Mouse (Mus musculus) spleen, adult 2 months (tissue): ENCODE data around the gene Uchl3.

Experiments used
- CTCF ChIP-seq: fragments of 200-500 bp; IDR thresholded peaks from 2 replicates; pipeline ENCODE4 v1.5.1; 2011; ENCODE audit warnings: mild to moderate bottlenecking, inconsistent platforms; ENCODE audit not compliant: insufficient read depth, insufficient read length, insufficient replicate concordance; ENCODE audit errors: extremely low read depth
- POLR2A ChIP-seq: fragments of 200-500 bp; IDR thresholded peaks from 2 replicates; pipeline ENCODE4 v1.6.1; 2011; ENCODE audit warnings: low read depth, low read length, inconsistent platforms

DNA sequence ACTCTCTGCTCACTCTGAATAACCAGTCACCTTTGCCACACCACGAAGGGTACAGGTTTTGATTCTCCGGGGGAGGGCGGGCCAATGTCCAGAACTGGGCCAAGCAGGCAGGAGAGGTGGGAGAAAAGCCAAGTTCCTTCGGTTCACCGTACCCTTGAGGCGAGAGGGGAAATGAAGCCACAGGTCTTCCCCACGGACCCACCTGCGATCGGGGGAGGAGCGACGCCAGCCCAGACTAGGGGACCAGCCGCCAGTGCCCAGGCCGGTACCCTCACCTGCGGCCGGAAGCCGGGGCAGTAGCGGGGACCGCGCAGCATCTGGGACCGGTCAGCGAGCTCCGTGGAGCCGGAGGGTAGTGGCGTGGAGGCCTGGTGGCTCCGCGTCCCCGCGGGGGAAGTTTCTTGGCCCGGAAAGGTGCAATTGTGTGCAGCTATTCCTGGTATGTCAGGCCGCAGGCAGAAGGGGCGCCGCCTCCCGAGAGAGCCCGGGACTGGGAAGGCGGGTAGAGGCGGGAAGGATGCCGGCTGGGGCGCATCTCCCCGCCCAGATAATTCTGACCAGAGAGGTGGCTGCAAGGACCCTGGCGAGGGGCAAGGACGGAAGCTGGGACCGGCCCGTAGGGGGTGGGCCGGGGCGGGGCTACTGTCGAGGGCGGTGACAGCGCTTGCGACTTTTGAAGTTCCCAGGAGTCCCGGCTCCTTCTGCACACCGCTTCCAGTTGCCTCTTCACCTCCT, 75.6 kb downstream of the Uchl3 start, which contains the start of the genes Gm9922 and Lmo7:
- TF ChIP-seq CTCF: no peak
- TF ChIP-seq POLR2A: no peak
